Mouse (Mus musculus) forebrain, embryonic 14.5 days (tissue): Measurements from ENCODE around the gene Bex6. TPM values are rescaled to one million over a fixed set of nuclear protein-coding genes. Genes with fewer than 3 reads are reported as not detected.

Experiments
- ATAC-seq: fragments of 200-750 bp; cut with Nextera tagmentation; 2 replicates; pipeline ENCODE4 v1.8.0; 2017; ENCODE audit warnings: mild to moderate bottlenecking, moderate library complexity
- DNase-seq: peaks from one replicate; pipeline ENCODE4 v3.0.0-alpha.2; 2015; ENCODE audit warnings: low spot score
- H3K27ac ChIP-seq: fragments of 300-500 bp; sonication (generic); 2 replicates; pipeline ENCODE4 v1.5.1; 2014; ENCODE audit warnings: low read depth, mild to moderate bottlenecking, control low read depth, low read length, moderate library complexity
- H3K27me3 ChIP-seq: fragments of 300-500 bp; sonication (generic); replicated peaks from 2 replicates; pipeline ENCODE4 v1.6.1; 2014; ENCODE audit warnings: low read length, control low read depth, mixed read lengths; ENCODE audit not compliant: control insufficient read depth, insufficient read depth
- H3K36me3 ChIP-seq: fragments of 300-500 bp; sonication (generic); 2 replicates; pipeline ENCODE4 v1.6.1; 2014; ENCODE audit warnings: low read length, control low read depth; ENCODE audit not compliant: control insufficient read depth, insufficient read depth
- H3K4me1 ChIP-seq: fragments of 300-500 bp; sonication (generic); 2 replicates; pipeline ENCODE4 v1.6.1; 2014; ENCODE audit warnings: antibody characterized with exemption, low read length, control low read depth; ENCODE audit not compliant: control insufficient read depth, insufficient read depth
- H3K4me2 ChIP-seq: fragments of 300-500 bp; sonication (generic); 2 replicates; pipeline ENCODE4 v1.6.1; 2014; ENCODE audit warnings: mild to moderate bottlenecking, control low read depth, low read length
- H3K4me3 ChIP-seq: fragments of 300-500 bp; sonication (generic); 2 replicates; pipeline ENCODE4 v1.5.1; 2014; ENCODE audit warnings: low read depth, low read length, control low read depth
- H3K9ac ChIP-seq: fragments of 300-500 bp; sonication (generic); 2 replicates; pipeline ENCODE4 v1.6.1; 2014; ENCODE audit warnings: mild to moderate bottlenecking, low read length, control low read depth, moderate library complexity
- H3K9me3 ChIP-seq: fragments of 300-500 bp; sonication (generic); replicated peaks from 2 replicates; pipeline ENCODE4 v1.6.1; 2016; ENCODE audit warnings: low read length, control low read depth, mixed read lengths; ENCODE audit not compliant: control insufficient read depth
- WGBS: fragments of 180-500 bp; shearing (Covaris S2); extraction: QIAGEN DNeasy Blood & Tissue Kit; methylation state at CpG from one replicate; pipeline ENCODE4 v1.1.7; 2014; 5-methylcytosine and 5-hydroxymethylcytosine counted together
- polyA plus RNA-seq: library from polyadenylated mRNA; unstranded; fragments of >200 nt; fragmentation: Nextera tagmentation; extraction: Ambion mirVana; gene quantifications from 2 replicates; pipeline ENCODE4 v1.2.1, GENCODE M21; 2014

Bex6 gene
- polyA plus RNA-seq, 1 experiment from 2014 or later, result not detected

DNA sequence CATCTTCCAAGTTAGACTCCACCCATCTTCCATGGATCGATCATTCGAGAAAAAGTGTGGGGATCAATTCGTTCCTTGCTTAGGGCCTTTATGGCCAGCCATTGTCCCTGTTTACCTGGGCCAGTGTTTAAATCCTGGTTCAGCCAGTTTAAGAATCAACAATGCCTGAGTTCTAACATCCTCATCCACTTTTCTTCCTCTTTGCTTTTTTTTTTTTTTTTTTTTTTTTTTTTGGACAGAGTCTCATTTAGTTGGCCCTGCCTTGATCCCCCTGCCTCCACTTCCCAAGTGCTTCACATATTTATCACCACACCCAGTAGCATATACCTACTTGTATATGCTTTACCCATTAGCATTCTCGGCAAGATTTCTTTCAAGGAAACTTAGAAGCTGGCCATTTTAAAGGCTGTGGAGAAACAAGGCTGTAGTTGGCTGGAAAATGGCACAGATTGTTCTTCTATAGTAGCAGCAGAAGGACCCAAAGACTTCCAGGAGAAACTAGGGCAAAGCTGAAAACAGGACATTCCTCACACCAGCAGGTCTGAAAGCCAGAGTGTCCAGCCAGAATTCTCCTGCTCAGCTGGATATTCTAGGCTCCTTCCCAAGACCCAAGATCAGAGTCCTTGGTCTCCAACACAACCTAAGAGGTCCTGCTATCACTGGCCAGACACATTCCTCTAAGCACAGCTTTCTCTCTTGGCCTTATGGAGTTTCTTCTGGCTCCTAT lies 11.6 kb upstream of the Bex6 start:
- 0 out of 2 replicates have a peak, but pooled peaks cover 5% of the 10 kb centered on the region for H3K27me3 ChIP-seq
- H3K4me1 ChIP-seq, result no peaks in the 10 kb centered on the region
- DNase-seq (no peak), ATAC-seq (no peak)
- WGBS, result 87% methylated on average over 4 of the region's 4 CpGs
- no peak overlapping the region for H3K4me3 ChIP-seq
- H3K36me3 ChIP-seq, result no peaks in the 10 kb centered on the region
- no peak overlapping the region for H3K4me2 ChIP-seq
- no peak overlapping the region for H3K9ac ChIP-seq
- H3K27ac ChIP-seq, result no peak overlapping the region
- H3K9me3 ChIP-seq, result no peaks in the 10 kb centered on the region

DNA sequence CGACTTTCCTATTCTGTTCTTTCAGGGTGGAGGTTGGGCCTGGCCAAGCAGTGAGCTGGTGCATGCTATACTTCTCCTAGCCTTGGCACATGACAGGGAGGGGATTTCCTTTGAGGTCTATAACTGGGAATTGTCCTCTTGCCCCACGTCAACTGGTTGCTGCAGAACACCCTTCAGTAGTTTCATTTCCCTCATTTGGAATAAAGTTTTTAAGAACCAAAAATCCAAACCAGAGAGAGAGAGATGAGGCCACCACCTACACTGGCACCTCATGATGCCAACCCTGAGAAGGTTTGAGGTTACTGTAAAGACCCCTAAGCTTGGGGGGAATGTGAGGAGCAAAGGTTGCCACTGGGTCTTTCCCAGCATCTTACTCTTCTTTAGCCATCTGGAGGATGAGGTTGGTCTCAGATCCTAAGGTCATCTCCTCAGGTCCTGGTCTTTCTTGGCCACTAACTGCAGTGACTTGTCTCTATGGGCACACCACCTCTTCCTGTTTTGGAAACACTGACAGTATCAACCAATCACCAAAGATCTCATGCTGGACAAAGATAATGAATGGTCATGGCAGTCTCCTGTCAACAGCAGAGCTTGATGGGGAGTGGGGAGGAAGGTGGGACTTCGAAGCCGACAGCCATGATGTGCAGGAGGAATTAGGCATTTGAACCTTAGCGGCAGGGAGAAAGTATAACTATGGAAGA lies 8.4 kb upstream of the Bex6 start:
- no peak overlapping the region for H3K4me2 ChIP-seq
- no peak overlapping the region for H3K9ac ChIP-seq
- H3K27ac ChIP-seq, result no peak overlapping the region
- H3K4me1 ChIP-seq, result no peaks in the 10 kb centered on the region
- no peak for ATAC-seq
- 94% methylated on average over 5 of the region's 5 CpGs for WGBS
- DNase-seq, result no peak
- H3K27me3 ChIP-seq, result no peaks in the 10 kb centered on the region
- no peak overlapping the region for H3K4me3 ChIP-seq
- H3K36me3 ChIP-seq, result no peaks in the 10 kb centered on the region
- H3K9me3 ChIP-seq, result no peaks in the 10 kb centered on the region

GRCm38 (mm10) chr16:32173401-32173800 lies 6.2 kb upstream of the Bex6 start:
- H3K27me3 ChIP-seq, result no peaks in the 10 kb centered on the region
- DNase-seq (no peak), ATAC-seq (no peak)
- WGBS, result 85% methylated on average over 11 of the region's 11 CpGs
- H3K4me3 ChIP-seq, result no peak overlapping the region
- no peak overlapping the region for H3K4me2 ChIP-seq
- no peak overlapping the region for H3K27ac ChIP-seq
- no peaks in the 10 kb centered on the region for H3K36me3 ChIP-seq
- no peak overlapping the region for H3K9ac ChIP-seq
- H3K9me3 ChIP-seq, result no peaks in the 10 kb centered on the region
- no peaks in the 10 kb centered on the region; the same call in 1 of the 2 replicates for H3K4me1 ChIP-seq

GRCm38 (mm10) chr16:32174340-32175005 lies 5.2 kb upstream of the Bex6 start:
- Histone ChIP-seq H3K4me2 (no peak overlapping the region), H3K27ac (no peak overlapping the region), H3K4me3 (no peak overlapping the region), H3K36me3 (no peaks in the 10 kb centered on the region), H3K9me3 (no peaks in the 10 kb centered on the region), H3K4me1 (no peaks in the 10 kb centered on the region; the same call in 1 of the 2 replicates), H3K9ac (no peak overlapping the region), H3K27me3 (no peaks in the 10 kb centered on the region)
- ATAC-seq, result no peak
- 89% methylated on average over 8 of the region's 8 CpGs for WGBS
- no peak for DNase-seq

- no peaks in the 10 kb centered on the region for H3K36me3 ChIP-seq
- no peak overlapping the region for H3K9ac ChIP-seq
- H3K4me2 ChIP-seq, result no peak overlapping the region
- no peaks in the 10 kb centered on the region for H3K9me3 ChIP-seq
- no peaks in the 10 kb centered on the region; the same call in 1 of the 2 replicates for H3K4me1 ChIP-seq
- ATAC-seq (no peak), DNase-seq (no peak)
- WGBS, result 89% methylated on average over 4 of the region's 4 CpGs
- no peak overlapping the region for H3K27ac ChIP-seq
- no peak overlapping the region for H3K4me3 ChIP-seq
- H3K27me3 ChIP-seq, result no peaks in the 10 kb centered on the region
Measured at GRCm38 (mm10) chr16:32175029-32175428, 4.6 kb upstream of the Bex6 start.

- Histone ChIP-seq H3K4me2 (0 out of 2 replicates have a peak overlapping the region, but pooled peaks have one; percentile 9), H3K27ac (no peak overlapping the region), H3K9me3 (no peaks in the 10 kb centered on the region), H3K4me1 (no peaks in the 10 kb centered on the region; the same call in 1 of the 2 replicates), H3K27me3 (no peaks in the 10 kb centered on the region), H3K36me3 (no peaks in the 10 kb centered on the region), H3K9ac (no peak overlapping the region), H3K4me3 (no peak overlapping the region)
- no peak for DNase-seq
- no peak for ATAC-seq
- 52% methylated on average over 18 of the region's 18 CpGs for WGBS
Measured at GRCm38 (mm10) chr16:32176896-32177686, 2.5 kb upstream of the Bex6 start.

DNA sequence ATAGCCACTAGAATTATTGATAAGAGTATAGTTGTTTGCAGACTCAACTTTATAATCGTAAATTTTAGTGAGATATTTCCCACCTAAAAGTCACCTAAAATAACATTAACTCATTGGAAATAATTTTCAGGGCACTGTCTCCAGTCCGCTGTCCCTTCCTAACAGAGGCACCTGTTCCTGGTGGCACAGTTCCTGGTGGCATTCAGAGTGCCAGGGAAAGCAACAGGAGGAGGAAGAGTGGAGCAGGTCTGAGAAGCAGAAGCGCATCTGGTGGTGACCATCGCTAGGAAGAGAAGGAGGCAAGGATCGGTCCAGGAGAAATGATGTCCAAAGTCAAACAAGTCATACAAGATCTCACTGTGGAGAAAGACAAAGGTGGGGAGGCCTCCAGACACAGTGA lies 6.4 kb downstream of the Bex6 start:
- Histone ChIP-seq H3K9ac (no peak overlapping the region), H3K36me3 (no peaks in the 10 kb centered on the region), H3K4me2 (no peak overlapping the region), H3K4me3 (no peak overlapping the region), H3K4me1 (no peaks in the 10 kb centered on the region), H3K27ac (no peak overlapping the region), H3K9me3 (no peaks in the 10 kb centered on the region), H3K27me3 (no peaks in the 10 kb centered on the region)
- ATAC-seq (no peak), DNase-seq (no peak)
- WGBS, result 94% methylated on average over 5 of the region's 5 CpGs

- peak; percentile 33 for DNase-seq
- no peak overlapping the region for H3K4me2 ChIP-seq
- WGBS, result 60% methylated on average over 6 of the region's 6 CpGs
Measured at GRCm38 (mm10) chr16:32189109-32189508, 9.5 kb downstream of the Bex6 start.

More at GRCm38 (mm10) chr16:32189109-32189508, 9.5 kb downstream of the Bex6 start:
- Histone ChIP-seq H3K36me3 (no peaks in the 10 kb centered on the region), H3K9me3 (no peaks in the 10 kb centered on the region), H3K4me3 (no peak overlapping the region), H3K27ac (no peak overlapping the region), H3K9ac (no peak overlapping the region), H3K4me1 (no peaks in the 10 kb centered on the region), H3K27me3 (no peaks in the 10 kb centered on the region)
- ATAC-seq, result no peak
